Mouse (Mus musculus) spleen, adult 2 months (tissue): ENCODE data around the gene Med12l.

Experiments used
- CTCF ChIP-seq: fragments of 200-500 bp; IDR thresholded peaks from 2 replicates; pipeline ENCODE4 v1.5.1; 2011; ENCODE audit warnings: mild to moderate bottlenecking, inconsistent platforms; ENCODE audit not compliant: insufficient read depth, insufficient read length, insufficient replicate concordance; ENCODE audit errors: extremely low read depth
- POLR2A ChIP-seq: fragments of 200-500 bp; IDR thresholded peaks from 2 replicates; pipeline ENCODE4 v1.6.1; 2011; ENCODE audit warnings: low read depth, low read length, inconsistent platforms

DNA sequence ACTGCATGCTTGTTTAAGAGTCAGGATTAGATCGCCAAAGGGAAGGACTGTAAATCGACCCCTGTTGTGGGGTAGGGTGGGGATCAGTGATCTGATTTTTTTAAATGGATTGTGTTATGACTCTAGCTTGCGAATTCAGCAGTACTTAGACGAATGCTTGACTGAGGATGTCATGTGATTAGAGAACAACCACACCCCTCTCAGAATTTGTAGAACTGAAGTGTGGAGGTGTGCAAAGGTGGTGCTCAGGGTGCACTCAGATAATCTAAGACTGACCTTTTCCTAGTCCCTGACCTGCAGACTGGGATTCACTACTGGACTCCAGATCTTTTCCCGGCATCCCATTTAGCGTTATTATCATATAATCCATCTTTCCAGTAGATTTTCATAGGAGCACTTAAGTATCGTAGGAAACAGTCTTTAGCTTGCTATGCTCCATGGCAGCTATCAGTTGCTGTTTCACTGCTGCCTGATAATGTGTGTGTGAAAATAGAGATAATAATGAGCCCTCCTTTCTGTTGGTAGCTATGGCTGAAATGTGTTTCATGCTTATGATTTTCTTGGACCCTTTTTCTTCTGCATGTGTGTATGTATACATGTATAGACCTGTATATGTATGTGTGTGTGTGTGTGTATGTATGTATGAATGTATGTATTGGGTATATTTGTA is 116.3 kb downstream of the Med12l start:
- no peak for TF ChIP-seq CTCF
- no peak for TF ChIP-seq POLR2A
